Mouse (Mus musculus) forelimb bud, embryonic 11.5 days (tissue): ENCODE results near the gene Lyve1.
"Not testable (repeated sequence)": the region's sequence is repeated elsewhere in the genome, so short reads cannot be mapped to it uniquely, and the experiment has no call there.

Source experiments
- DNase-seq: peaks from one replicate; pipeline ENCODE4 v3.0.0-alpha.2; 2012; ENCODE audit warnings: low read depth, low spot score

Lyve1 gene

DNA sequence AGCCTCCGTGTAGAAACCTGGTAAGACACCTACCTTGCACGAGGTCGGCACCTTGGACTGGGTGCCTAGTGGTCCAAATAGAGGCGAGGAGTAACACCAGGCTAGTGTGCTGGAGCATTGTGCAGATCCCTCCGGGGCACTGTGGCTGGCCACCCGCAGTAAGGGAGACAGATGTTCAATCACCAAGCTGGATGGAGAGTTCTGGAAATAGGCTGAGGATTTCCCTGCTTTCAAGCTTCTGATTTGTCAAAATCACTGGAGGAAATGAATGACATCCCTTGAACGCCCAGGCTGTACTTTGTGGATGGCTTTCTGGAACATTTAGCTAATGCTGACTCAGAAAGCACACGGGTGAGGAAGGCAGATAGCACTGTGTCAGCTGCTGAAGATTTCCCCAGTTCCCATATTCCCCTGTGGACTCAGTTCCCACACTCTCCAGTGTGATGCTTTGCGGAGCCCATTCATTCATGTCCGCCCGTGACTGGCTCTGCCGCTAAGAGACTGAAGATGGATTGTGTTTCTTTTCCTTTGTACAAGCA is at the start of gene Lyve1:
Lyve1 (minus strand) TSS at position 489 of the 539 bp plus-strand sequence.
- DNase-seq: no peak

DNA sequence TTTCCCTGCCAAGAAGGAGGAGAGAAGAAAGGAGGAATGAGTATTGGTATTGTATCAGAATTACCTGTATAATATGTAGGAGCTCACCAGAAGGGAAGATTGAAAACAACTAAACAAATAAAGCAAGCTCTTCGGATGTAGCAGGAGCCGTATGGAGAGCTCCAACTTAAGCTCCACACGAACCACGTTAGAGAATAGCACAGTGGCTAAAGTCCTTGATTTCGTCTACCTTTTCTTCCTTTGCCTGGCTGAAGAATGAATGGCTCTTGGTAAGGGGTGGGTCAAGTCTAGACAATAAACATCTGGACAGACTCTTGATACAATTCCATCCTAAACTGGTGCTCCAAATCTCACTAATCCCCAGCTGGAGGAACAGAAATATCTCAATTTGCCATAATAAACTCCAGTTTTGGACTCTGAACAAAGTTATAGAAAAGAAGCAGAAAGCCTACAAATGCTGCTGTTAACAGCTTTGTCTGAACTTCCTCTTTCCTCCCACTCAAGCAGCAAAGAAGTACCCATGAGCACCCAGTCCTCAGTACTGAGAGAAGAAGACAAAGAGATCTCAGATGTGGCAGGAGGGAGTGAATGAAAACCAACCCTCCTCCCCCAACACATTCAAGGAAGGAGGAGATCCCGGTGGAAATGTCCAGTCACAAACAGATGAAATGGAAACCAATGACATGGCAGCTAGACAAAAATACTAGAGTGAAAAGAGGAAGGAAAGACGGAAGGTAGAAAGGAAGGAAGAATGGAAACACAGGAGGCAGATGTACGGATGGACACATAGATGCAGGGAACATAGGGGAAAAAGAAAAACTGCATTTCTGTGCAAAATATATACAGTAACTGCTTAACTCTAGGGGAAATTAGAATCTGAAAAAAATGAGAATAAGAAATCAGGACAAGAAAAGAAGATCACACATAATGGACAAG is 45.4 kb upstream of the Lyve1 start:
- DNase-seq: no peak

GRCm38 (mm10) chr7:110906566-110906965 is 43.5 kb upstream of the Lyve1 start:
- no peak for DNase-seq

- no peak for DNase-seq
These were observed 40.2 kb upstream of the Lyve1 start for GRCm38 (mm10) chr7:110903226-110903625.

DNA sequence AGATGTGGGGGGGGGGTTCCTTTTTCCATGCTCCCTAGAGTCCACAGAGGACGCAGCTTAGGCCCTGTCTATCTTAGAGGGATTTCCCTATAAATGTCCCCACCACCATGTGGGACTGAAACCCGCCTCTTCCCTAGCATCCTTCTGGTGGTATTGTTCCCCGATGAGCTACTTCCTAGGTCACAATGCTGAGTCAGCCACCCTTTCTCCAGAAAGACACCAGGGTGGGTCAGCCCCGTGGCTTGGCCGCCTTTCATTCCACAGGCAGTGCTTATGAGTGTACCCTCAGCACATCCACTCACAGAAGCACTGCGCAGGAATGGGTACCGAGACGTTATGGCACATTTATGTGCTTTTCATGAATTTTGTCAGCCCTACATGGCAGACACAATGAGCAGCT is 34.2 kb upstream of the Lyve1 start:
- DNase-seq: no peak

- DNase-seq: no peak
These were observed 33.4 kb upstream of the Lyve1 start for GRCm38 (mm10) chr7:110896453-110896852.

- not testable (repeated sequence) for DNase-seq
These were observed 32.7 kb upstream of the Lyve1 start for GRCm38 (mm10) chr7:110895772-110896171.

- no peak for DNase-seq
These were observed 31.6 kb upstream of the Lyve1 start for GRCm38 (mm10) chr7:110894673-110895072.

- no peak for DNase-seq
These were observed 31.0 kb upstream of the Lyve1 start for GRCm38 (mm10) chr7:110893943-110894610.

- no peak for DNase-seq
These were observed 28.5 kb upstream of the Lyve1 start for GRCm38 (mm10) chr7:110891501-110891986.

DNA sequence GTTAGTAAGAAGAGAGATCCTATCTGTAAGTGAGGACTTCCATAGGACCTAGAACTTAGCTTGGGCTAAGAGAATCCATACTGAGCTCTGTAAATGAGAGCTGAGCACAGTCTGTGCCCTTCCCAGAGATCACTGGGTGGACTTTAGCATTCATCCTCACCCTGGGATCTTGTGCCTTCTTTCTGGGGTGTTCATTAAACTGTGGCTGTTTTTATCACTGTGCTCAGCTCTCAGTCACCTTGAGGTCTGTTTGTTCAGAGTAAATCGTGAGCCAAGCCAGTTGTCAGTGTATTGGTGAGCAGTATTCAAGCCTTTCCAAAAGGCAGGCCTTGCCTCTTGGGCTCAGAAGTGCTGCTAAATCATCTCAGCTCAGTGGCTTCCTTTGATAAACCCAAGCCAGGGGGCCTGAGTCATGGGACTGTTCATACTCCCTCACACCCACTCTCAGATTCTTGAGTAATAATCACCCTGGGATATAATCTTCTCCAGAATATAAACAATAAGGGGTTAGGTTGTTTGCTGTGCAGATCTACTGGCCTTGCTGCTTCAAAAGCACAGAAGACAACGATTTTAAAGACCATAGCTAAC is 18.8 kb upstream of the Lyve1 start:
- DNase-seq: no peak

DNA sequence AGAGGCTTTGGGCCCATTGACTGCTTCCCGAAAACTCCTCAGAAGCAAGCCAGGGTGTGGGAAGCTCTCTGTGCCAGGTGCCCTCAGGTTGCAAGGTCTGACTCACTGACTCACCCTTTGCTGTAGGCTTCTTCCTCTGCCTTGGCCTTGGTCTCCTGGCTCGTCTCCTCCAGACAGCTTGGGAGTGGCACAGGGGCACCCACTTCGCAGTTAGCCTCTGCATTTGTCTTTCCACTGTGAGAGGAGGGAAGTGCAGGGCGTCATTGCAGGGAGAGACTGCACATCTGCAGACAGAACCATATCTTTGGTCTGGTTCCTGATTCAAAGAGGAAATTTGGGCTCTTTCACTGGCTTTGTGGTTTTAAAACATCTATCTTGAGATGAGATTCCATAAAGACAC is 15.0 kb upstream of the Lyve1 start:
- no peak for DNase-seq

DNA sequence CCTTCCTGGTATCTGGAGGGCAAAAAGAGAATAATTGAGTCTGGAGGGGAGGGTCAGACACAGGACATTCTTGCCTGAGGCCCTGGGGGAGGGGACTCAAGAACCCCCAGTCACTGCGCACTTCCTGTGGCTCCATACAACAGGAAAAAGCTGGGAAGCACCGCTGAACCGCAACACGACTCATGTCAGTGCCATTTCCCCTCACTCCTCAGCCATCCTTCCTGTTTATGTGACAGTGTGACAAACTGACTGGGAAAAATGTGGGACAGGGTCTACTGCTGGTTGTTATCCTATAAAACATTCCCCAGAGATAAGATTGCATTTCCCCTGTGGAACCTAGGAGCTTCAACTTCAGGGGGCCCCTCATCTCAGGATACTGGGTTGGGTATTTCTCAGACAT is 13.9 kb upstream of the Lyve1 start:
- DNase-seq: no peak

DNA sequence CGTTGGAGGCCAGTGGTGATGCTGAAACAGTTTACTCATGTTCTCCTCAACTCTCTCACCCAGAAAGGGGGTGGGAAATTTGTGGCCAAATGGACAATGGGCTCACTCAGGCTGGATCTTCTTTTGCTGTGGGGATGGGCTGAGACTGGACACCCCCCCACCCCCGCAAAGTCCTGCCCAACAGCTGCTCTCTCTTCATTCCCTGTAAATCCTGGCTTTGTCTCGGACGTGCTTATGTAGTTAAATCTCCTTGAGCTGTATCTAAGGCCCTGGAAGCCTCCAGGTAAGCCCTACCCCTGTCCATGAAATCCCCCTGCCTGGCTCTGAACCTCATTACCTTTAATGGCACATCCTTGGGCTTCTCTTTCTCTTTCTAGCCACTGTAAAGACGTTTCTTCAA is 5.8 kb upstream of the Lyve1 start:
- no peak for DNase-seq

DNA sequence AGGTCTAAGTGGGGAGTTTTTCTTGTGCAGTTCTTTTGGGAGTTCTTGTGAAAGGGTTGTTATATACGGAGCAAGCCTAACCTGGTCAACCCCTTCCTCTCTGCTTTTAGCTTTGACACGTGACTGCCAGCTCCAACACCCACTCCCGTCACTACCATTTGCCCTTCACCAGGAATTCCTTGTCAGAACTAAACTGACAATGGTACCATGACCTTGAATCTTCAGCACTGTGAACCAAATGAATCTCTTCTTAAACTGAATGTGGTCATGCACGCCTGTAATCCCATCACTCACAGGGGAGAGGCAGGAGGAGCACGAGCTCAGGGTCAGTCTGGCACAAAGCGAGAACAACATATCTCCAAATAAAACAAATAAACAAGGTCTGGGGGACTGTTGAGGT is 4.1 kb upstream of the Lyve1 start:
- no peak for DNase-seq

GRCm38 (mm10) chr7:110866021-110866420 is 3.0 kb upstream of the Lyve1 start:
- DNase-seq: no peak

GRCm38 (mm10) chr7:110865570-110865969 is 2.5 kb upstream of the Lyve1 start:
- DNase-seq: no peak

DNA sequence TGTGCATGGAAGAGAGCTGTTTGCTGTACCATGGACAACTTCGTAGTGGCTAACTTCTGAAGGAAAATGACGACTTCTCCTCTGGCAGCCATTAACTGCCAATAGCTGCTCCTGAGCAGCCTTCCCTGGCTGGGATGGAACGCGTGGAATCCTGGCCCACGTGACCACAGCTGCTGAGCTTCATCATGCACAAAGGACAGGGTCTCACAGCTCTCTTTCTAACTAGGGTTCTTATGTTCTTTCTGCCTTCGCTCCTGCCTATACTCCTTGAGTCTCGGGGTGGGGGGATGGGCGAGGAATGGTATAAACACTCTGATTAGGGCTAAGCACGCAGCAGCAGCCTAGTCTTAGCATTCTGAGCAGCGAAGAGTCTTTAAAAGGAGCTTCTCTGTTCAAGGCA is 2.0 kb upstream of the Lyve1 start:
- peak; percentile 34 for DNase-seq

- DNase-seq: no peak
These were observed 2.9 kb downstream of the Lyve1 start for GRCm38 (mm10) chr7:110860129-110860528.

- no peak for DNase-seq
These were observed 7.4 kb downstream of the Lyve1 start for GRCm38 (mm10) chr7:110855604-110856003.

GRCm38 (mm10) chr7:110854927-110855546 is 8.0 kb downstream of the Lyve1 start:
- no peak for DNase-seq

- DNase-seq: no peak
These were observed 8.5 kb downstream of the Lyve1 start for GRCm38 (mm10) chr7:110854519-110854918.
